Mouse (Mus musculus) ES-E14 (cell line): ENCODE results near the gene Rbm28. TPM values are rescaled to one million over a fixed set of nuclear protein-coding genes. Genes with fewer than 3 reads are reported as not detected.

ENCODE experiments used
- DNase-seq: peaks from one replicate; pipeline ENCODE4 v3.0.0-alpha.2; 2013; ENCODE audit warnings: low read depth, low spot score
- H3K27ac ChIP-seq: 2 replicates; pipeline ENCODE4 v1.5.1; 2012; ENCODE audit warnings: low read depth, mild to moderate bottlenecking, low read length, moderate library complexity, mixed read lengths; ENCODE audit not compliant: poor library complexity, insufficient read depth, severe bottlenecking
- H3K36me3 ChIP-seq: 2 replicates; pipeline ENCODE4 v1.6.1; 2012; ENCODE audit warnings: mild to moderate bottlenecking, low read length, moderate library complexity, mixed read lengths; ENCODE audit not compliant: control insufficient read depth, poor library complexity, insufficient read depth, severe bottlenecking
- H3K4me1 ChIP-seq, 2 experiments: fragments of 150-350 bp in 1 of 2; sonication (generic) in 1 of 2; 2 replicates each; pipeline ENCODE4 v1.6.1; 2012; ENCODE audit warnings: low read length in 2 of 2, mild to moderate bottlenecking in 1 of 2, mixed read lengths in 1 of 2; ENCODE audit not compliant: control insufficient read depth in 2 of 2, insufficient read depth in 2 of 2, poor library complexity in 1 of 2
- H3K4me3 ChIP-seq, 2 experiments: fragments of 150-350 bp in 1 of 2; sonication (generic) in 1 of 2; 2 replicates each; pipeline ENCODE4 v1.5.1; 2012; ENCODE audit warnings: low read length in 2 of 2, low read depth in 1 of 2, mild to moderate bottlenecking in 1 of 2, mixed read lengths in 1 of 2; ENCODE audit not compliant: insufficient read depth in 1 of 2, poor library complexity in 1 of 2, severe bottlenecking in 1 of 2
- H3K9ac ChIP-seq: 2 replicates; pipeline ENCODE4 v1.6.1; 2012; ENCODE audit warnings: low read depth, mild to moderate bottlenecking, low read length, mixed read lengths; ENCODE audit not compliant: poor library complexity, insufficient read depth, severe bottlenecking
- H3K9me3 ChIP-seq: fragments of 150-350 bp; sonication (generic); 2 replicates; pipeline ENCODE4 v1.6.1; 2012; ENCODE audit warnings: low read depth, mild to moderate bottlenecking, low read length; ENCODE audit not compliant: control insufficient read depth, insufficient read depth
- CHD2 ChIP-seq: IDR thresholded peaks from 2 replicates; pipeline ENCODE4 v1.6.1; 2014; ENCODE audit warnings: mild to moderate bottlenecking, low read depth, low read length, inconsistent platforms
- HCFC1 ChIP-seq: IDR thresholded peaks from 2 replicates; pipeline ENCODE4 v1.6.1; 2012; ENCODE audit warnings: low read length, inconsistent platforms, borderline replicate concordance; ENCODE audit not compliant: insufficient read depth
- MAFK ChIP-seq: IDR thresholded peaks from 2 replicates; pipeline ENCODE4 v1.6.1; 2014; ENCODE audit warnings: mild to moderate bottlenecking, low read depth, low read length, inconsistent platforms; ENCODE audit not compliant: insufficient read depth
- ZC3H11A ChIP-seq: IDR thresholded peaks from 2 replicates; pipeline ENCODE4 v1.6.1; 2012; ENCODE audit warnings: low read depth, mild to moderate bottlenecking, inconsistent platforms, low read length, borderline replicate concordance
- ZNF384 ChIP-seq: IDR thresholded peaks from 2 replicates; pipeline ENCODE4 v1.6.1; 2012; ENCODE audit warnings: low read depth, low read length, inconsistent platforms
- in situ Hi-C, 2 experiments: fragments of 600-800 bp; cut with MboI; formaldehyde crosslinking; loops; one replicate each; pipeline ENCODE4 v1.15.1; 2025; ENCODE audit warnings: low sequenced_read_pairs in 2 of 2, inconsistent platforms in 1 of 2; ENCODE audit not compliant: unreplicated experiment in 2 of 2
- total RNA-seq: library from RNA; depleted of rRNA; stranded (reverse); fragments of 300-350 nt; gene quantifications from 2 replicates; pipeline ENCODE4 v1.2.3, GENCODE M21; 2012

Rbm28 gene
- total RNA-seq, 1 experiment, result 58.1 TPM

GRCm38 (mm10) chr6:29144971-29145370, 19.8 kb downstream of the Rbm28 start:
- no peaks in the 10 kb centered on the region for H3K4me1 ChIP-seq
- no peak overlapping the region for H3K9ac ChIP-seq
- TF ChIP-seq ZNF384, result no peak
- no peak for TF ChIP-seq MAFK
- no peak for TF ChIP-seq HCFC1
- TF ChIP-seq CHD2, result no peak
- TF ChIP-seq ZC3H11A, result no peak
- no peak overlapping the region for H3K27ac ChIP-seq
- peaks cover 21% of the 10 kb centered on the region for H3K36me3 ChIP-seq
- in situ Hi-C loops, result no loop called here
- DNase-seq, result no peak
- no peaks in the 10 kb centered on the region for H3K9me3 ChIP-seq
- no peak overlapping the region for H3K4me3 ChIP-seq

- DNase-seq, result peak; percentile 45
- H3K4me3 ChIP-seq, result no peak overlapping the region
- H3K36me3 ChIP-seq, result peaks cover 15% of the 10 kb centered on the region
- in situ Hi-C loops, result no loop called here
- H3K27ac ChIP-seq, result no peak overlapping the region
- H3K4me1 ChIP-seq, result no peaks in the 10 kb centered on the region
- no peak overlapping the region for H3K9ac ChIP-seq
- H3K9me3 ChIP-seq, result no peaks in the 10 kb centered on the region
- TF ChIP-seq CHD2, result no peak
- TF ChIP-seq ZC3H11A, result 0 out of 2 replicates have a peak, but pooled peaks have one; percentile 47
These were observed 21.2 kb downstream of the Rbm28 start for GRCm38 (mm10) chr6:29143608-29144007.

- TF ChIP-seq ZC3H11A (no peak), CHD2 (no peak)
- in situ Hi-C loops, result no loop called here
- no peak overlapping the region for H3K4me3 ChIP-seq
These were observed 27.4 kb downstream of the Rbm28 start for GRCm38 (mm10) chr6:29137441-29137840.

GRCm38 (mm10) chr6:29133100-29133499, 31.7 kb downstream of the Rbm28 start:
- in situ Hi-C loops, result no loop called here
- TF ChIP-seq ZNF384 (no peak), CHD2 (no peak), MAFK (no peak), HCFC1 (no peak), ZC3H11A (no peak)
- Histone ChIP-seq H3K36me3 (peaks cover 39% of the 10 kb centered on the region), H3K4me1 (peaks cover 0 to 3% of the 10 kb centered on the region in 2 experiments; a peak in 2 of 4 replicates), H3K9ac (no peak overlapping the region), H3K4me3 (no peak overlapping the region), H3K9me3 (no peaks in the 10 kb centered on the region), H3K27ac (no peak overlapping the region)
- no peak for DNase-seq

More at GRCm38 (mm10) chr6:29137441-29137840, 27.4 kb downstream of the Rbm28 start:
- no peak overlapping the region for H3K27ac ChIP-seq
- no peak overlapping the region for H3K9ac ChIP-seq
- H3K4me1 ChIP-seq, result no peaks in the 10 kb centered on the region
- no peaks in the 10 kb centered on the region for H3K9me3 ChIP-seq
- H3K36me3 ChIP-seq, result peaks cover 33% of the 10 kb centered on the region
- no peak for DNase-seq

- Histone ChIP-seq H3K36me3 (peaks cover 27% of the 10 kb centered on the region), H3K27ac (no peak overlapping the region), H3K4me1 (peaks cover 3% of the 10 kb centered on the region in 2 experiments; a peak in 3 of 4 replicates), H3K9me3 (no peaks in the 10 kb centered on the region), H3K4me3 (no peak overlapping the region), H3K9ac (no peak overlapping the region)
- DNase-seq, result no peak
- TF ChIP-seq ZC3H11A (no peak), MAFK (no peak), HCFC1 (no peak), ZNF384 (no peak), CHD2 (no peak)
- in situ Hi-C loops, result no loop called here
These were observed 37.9 kb downstream of the Rbm28 start for GRCm38 (mm10) chr6:29126878-29127426.
